Mouse (Mus musculus) liver, adult 2 months (tissue): ENCODE results near the gene Hdgf. TPM values are rescaled to one million over a fixed set of nuclear protein-coding genes. Genes with fewer than 3 reads are reported as not detected.

Experiments used
- DNase-seq: peaks from one replicate; pipeline ENCODE4 v3.0.0-alpha.2; 2011; ENCODE audit warnings: low read depth, low spot score; ENCODE audit errors: extremely low read depth
- H3K27ac ChIP-seq: fragments of 200-500 bp; replicated peaks from 2 replicates; pipeline ENCODE4 v1.5.1; 2012; ENCODE audit warnings: low read depth, mild to moderate bottlenecking, control low read depth, inconsistent platforms, low read length; ENCODE audit not compliant: insufficient read depth
- H3K27me3 ChIP-seq: fragments of 200-500 bp; 2 replicates; pipeline ENCODE4 v1.6.1; 2012; ENCODE audit warnings: mild to moderate bottlenecking, moderate library complexity, low read length, inconsistent platforms; ENCODE audit not compliant: control insufficient read depth, insufficient read depth
- H3K36me3 ChIP-seq: fragments of 200-500 bp; 2 replicates; pipeline ENCODE4 v1.6.1; 2012; ENCODE audit warnings: low read length, inconsistent platforms; ENCODE audit not compliant: control insufficient read depth, insufficient read depth
- H3K4me1 ChIP-seq: fragments of 200-500 bp; 2 replicates; pipeline ENCODE4 v1.6.1; 2011; ENCODE audit warnings: low read length; ENCODE audit not compliant: control insufficient read depth, insufficient read depth
- H3K4me3 ChIP-seq: fragments of 200-500 bp; 2 replicates; pipeline ENCODE4 v1.5.1; 2011; ENCODE audit warnings: low read depth, mild to moderate bottlenecking, control low read depth, low read length, moderate library complexity; ENCODE audit not compliant: insufficient read depth
- H3K79me2 ChIP-seq: fragments of 200-500 bp; 2 replicates; pipeline ENCODE4 v1.6.1; 2012; ENCODE audit warnings: inconsistent platforms, mild to moderate bottlenecking, low read length, moderate library complexity; ENCODE audit not compliant: control insufficient read depth, insufficient read depth
- H3K9ac ChIP-seq: fragments of 200-500 bp; 2 replicates; pipeline ENCODE4 v1.6.1; 2012; ENCODE audit warnings: low read depth, mild to moderate bottlenecking, control low read depth, inconsistent platforms, low read length
- CTCF ChIP-seq: fragments of 200-500 bp; IDR thresholded peaks from 2 replicates; pipeline ENCODE4 v1.5.1; 2011; ENCODE audit warnings: low read depth, low read length, control low read depth
- POLR2A ChIP-seq: fragments of 200-500 bp; IDR thresholded peaks from 2 replicates; pipeline ENCODE4 v1.6.1; 2011; ENCODE audit warnings: low read length, control low read depth; ENCODE audit not compliant: insufficient read depth; ENCODE audit errors: extremely low read depth
- WGBS: fragments of 180-500 bp; shearing (Covaris S2); methylation state at CpG from one replicate; pipeline ENCODE4 v1.1.7; 2018; 5-methylcytosine and 5-hydroxymethylcytosine counted together
- polyA plus RNA-seq: library from polyadenylated mRNA; depleted of rRNA; stranded (reverse); fragments of >200 nt; gene quantifications from 2 replicates; pipeline ENCODE4 v1.2.3, GENCODE M21; 2012
- total RNA-seq: library from RNA; depleted of rRNA; stranded (reverse); fragments of >200 nt; gene quantifications from 2 replicates; pipeline ENCODE4 v1.2.3, GENCODE M21; 2014

Gene Hdgf
- total and polyA plus RNA-seq, 2 experiments, result 58.8 to 74.7 TPM

- no peak for DNase-seq
- H3K27ac ChIP-seq, result no peak overlapping the region
- WGBS, result 81% methylated on average over 7 of the region's 7 CpGs
- H3K4me3 ChIP-seq, result no peak overlapping the region
- H3K9ac ChIP-seq, result no peak overlapping the region
- peaks cover 6% of the 10 kb centered on the region for H3K4me1 ChIP-seq
- H3K79me2 ChIP-seq, result no peaks in the 10 kb centered on the region
- H3K36me3 ChIP-seq, result peaks cover 32% of the 10 kb centered on the region
- H3K27me3 ChIP-seq, result peaks cover 7% of the 10 kb centered on the region; the same call in 1 of the 2 replicates
- TF ChIP-seq POLR2A (no peak), CTCF (no peak)
Observed at GRCm38 (mm10) chr3:87943586-87943985, 37.5 kb downstream of the Hdgf start.

- Histone ChIP-seq H3K4me1 (peaks cover 6% of the 10 kb centered on the region), H3K79me2 (no peaks in the 10 kb centered on the region), H3K4me3 (no peak overlapping the region), H3K27me3 (peaks cover 17% of the 10 kb centered on the region; the same call in 1 of the 2 replicates), H3K36me3 (peaks cover 18% of the 10 kb centered on the region), H3K9ac (no peak overlapping the region), H3K27ac (no peak overlapping the region)
- DNase-seq, result no peak
- 33% methylated on average over 4 of the region's 4 CpGs for WGBS
- no peak for TF ChIP-seq POLR2A
- no peak for TF ChIP-seq CTCF
Observed at GRCm38 (mm10) chr3:87944838-87945600, 38.9 kb downstream of the Hdgf start.

GRCm38 (mm10) chr3:87945781-87946540 is 39.8 kb downstream of the Hdgf start:
- Histone ChIP-seq H3K4me3 (no peak overlapping the region), H3K36me3 (peaks cover 12% of the 10 kb centered on the region), H3K9ac (no peak overlapping the region), H3K27ac (no peak overlapping the region), H3K79me2 (no peaks in the 10 kb centered on the region), H3K27me3 (peaks cover 22% of the 10 kb centered on the region; the same call in 1 of the 2 replicates), H3K4me1 (peaks cover 6% of the 10 kb centered on the region)
- DNase-seq, result no peak
- 46% methylated on average over 12 of the region's 12 CpGs for WGBS
- TF ChIP-seq POLR2A, result no peak
- no peak for TF ChIP-seq CTCF

GRCm38 (mm10) chr3:87946541-87946860 is 40.4 kb downstream of the Hdgf start:
- Histone ChIP-seq H3K9ac (no peak overlapping the region), H3K79me2 (no peaks in the 10 kb centered on the region), H3K36me3 (peaks cover 7% of the 10 kb centered on the region), H3K4me3 (no peak overlapping the region), H3K27ac (no peak overlapping the region), H3K4me1 (peaks cover 6% of the 10 kb centered on the region), H3K27me3 (peaks cover 23% of the 10 kb centered on the region; the same call in 1 of the 2 replicates)
- no peak for DNase-seq
- no peak for TF ChIP-seq POLR2A
- no peak for TF ChIP-seq CTCF
- 50% methylated on average over 1 of the region's 1 CpGs for WGBS

- no peak for DNase-seq
- Histone ChIP-seq H3K36me3 (peaks cover under 1% of the 10 kb centered on the region; the same call in 1 of the 2 replicates), H3K9ac (no peak overlapping the region), H3K4me1 (peaks cover 6% of the 10 kb centered on the region), H3K79me2 (no peaks in the 10 kb centered on the region), H3K27me3 (peaks cover 26% of the 10 kb centered on the region; the same call in 1 of the 2 replicates), H3K4me3 (no peak overlapping the region), H3K27ac (no peak overlapping the region)
- 7% methylated on average over 26 of the region's 26 CpGs for WGBS
- no peak for TF ChIP-seq CTCF
- TF ChIP-seq POLR2A, result no peak
Observed at GRCm38 (mm10) chr3:87947056-87947810, 41.1 kb downstream of the Hdgf start.
